Mouse (Mus musculus) heart, postnatal 25 days (tissue): ENCODE data around the gene Lrrc34. TPM values are rescaled to one million over a fixed set of nuclear protein-coding genes. Genes with fewer than 3 reads are reported as not detected.
A peak's percentile ranks its signal among the peaks of the same experiment; 100 is the strongest.

ENCODE experiments used
- DNase-seq: peaks from one replicate; pipeline ENCODE4 v3.0.0; 2022; ENCODE audit warnings: low spot score
- intact Hi-C: fragments of 180-260 bp; cut with DNase I; formaldehyde crosslinking; loops from one replicate; pipeline ENCODE4 v1.15.1; 2025
- total RNA-seq, 2 experiments: library from RNA; stranded (reverse); gene quantifications; 2 replicates each; pipeline ENCODE4 v1.2.3; 2021

The Lrrc34 gene
- total RNA-seq, 2 experiments from 2014 or later, result not detected

- intact Hi-C loops, result loop anchor here (5.0 kb wide), 1 partner anchor 191 kb away; the partner anchor contains the start of gene Sec62
- DNase-seq, result no peak
Measured at GRCm38 (mm10) chr3:30601610-30602064, 46.0 kb downstream of the Lrrc34 start.

- intact Hi-C loops, result loop anchor here (5.0 kb wide), 1 partner anchor 191 kb away; the partner anchor contains the start of gene Sec62
- peak; percentile 65 for DNase-seq
Measured at GRCm38 (mm10) chr3:30601175-30601574, 46.5 kb downstream of the Lrrc34 start.

DNA sequence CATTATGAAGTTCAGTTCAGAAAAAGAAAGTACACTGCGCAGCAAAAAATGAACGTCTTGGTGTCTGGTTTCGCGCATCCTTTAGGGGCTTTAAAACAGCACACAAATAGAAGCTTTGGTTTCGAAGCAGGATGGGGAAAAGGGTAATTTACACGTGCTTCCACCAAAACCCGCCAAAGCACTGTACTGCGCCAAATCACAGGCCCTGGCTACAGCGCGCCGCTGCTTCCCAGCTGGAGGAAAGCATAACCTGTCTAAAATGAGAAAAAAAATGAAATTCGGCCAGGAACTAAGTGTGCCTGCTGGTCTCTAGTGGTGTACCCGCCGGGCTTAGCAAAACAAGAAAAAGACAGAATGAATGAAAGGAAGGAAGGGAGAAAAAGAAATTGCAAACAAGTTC is 47.0 kb downstream of the Lrrc34 start:
- intact Hi-C loops, result loop anchor here (5.0 kb wide), 1 partner anchor 192 kb away; the partner anchor contains the start of gene Sec62
- DNase-seq, result no peak

GRCm38 (mm10) chr3:30599711-30600545 is 47.7 kb downstream of the Lrrc34 start, which contains the start of gene Actrt3:
Gene Actrt3 (minus strand): TSS chr3:30599939.
- no peak for DNase-seq
- intact Hi-C loops, result loop anchor here (5.0 to 10.0 kb wide), 3 partner anchors 192 to 535 kb away; partner anchors contain the start of gene Sec62

GRCm38 (mm10) chr3:30597271-30597670 is 50.4 kb downstream of the Lrrc34 start:
- no peak for DNase-seq
- intact Hi-C loops, result loop anchor here (10.0 kb wide), 2 partner anchors 458 to 538 kb away; no protein-coding TSS in a partner anchor

- peak; percentile 17 for DNase-seq
- intact Hi-C loops, result loop anchor here (10.0 kb wide), 2 partner anchors 460 to 540 kb away; no protein-coding TSS in a partner anchor
Measured at GRCm38 (mm10) chr3:30595111-30595832, 52.4 kb downstream of the Lrrc34 start.

- intact Hi-C loops, result loop anchor here (2.0 to 10.0 kb wide), 3 partner anchors 381 to 541 kb away; no protein-coding TSS in a partner anchor
- DNase-seq, result no peak
Measured at GRCm38 (mm10) chr3:30593719-30594485, 53.8 kb downstream of the Lrrc34 start.

DNA sequence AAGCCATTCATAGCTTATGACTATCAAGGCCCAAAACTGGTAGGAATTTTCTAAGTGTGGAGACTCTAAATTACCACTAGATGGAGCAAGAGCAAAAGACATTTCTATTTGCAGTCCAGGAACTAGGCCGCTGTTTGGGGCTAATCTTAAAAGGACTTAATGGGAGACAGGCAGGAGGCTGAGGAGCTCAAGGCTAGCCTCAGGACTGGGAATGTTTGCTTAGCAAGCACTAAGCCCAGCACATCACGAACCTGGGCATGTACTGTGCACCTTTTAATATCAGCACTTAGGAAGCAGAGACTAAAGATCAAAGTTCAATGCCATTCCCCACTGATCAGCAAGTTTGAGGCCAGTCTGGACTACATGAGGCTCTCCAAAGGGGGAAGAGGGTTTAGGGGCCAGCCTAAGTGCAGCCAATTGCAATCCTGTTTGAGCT is 55.2 kb downstream of the Lrrc34 start:
- DNase-seq, result no peak

DNA sequence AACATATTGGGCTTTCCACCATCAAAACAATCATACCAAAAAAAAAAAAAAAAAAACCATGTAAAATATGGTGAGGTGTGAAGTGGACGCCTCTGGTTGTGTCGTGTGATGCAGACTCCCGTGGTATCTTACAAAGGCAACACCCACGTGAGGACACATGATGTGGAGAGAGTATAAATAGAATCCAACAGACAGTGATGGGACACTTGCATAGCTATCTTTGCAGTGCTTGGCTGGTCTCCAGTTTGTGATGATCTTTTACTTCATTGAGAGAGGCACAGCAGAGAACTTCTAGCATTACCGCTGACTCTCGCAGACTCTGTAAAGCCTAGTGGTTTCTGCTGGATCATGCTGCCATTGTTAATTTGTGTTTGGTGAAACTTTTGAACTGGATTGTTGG is 58.8 kb downstream of the Lrrc34 start:
- DNase-seq, result no peak
- intact Hi-C loops, result no loop called here

More for the DNA sequence above, 55.2 kb downstream of the Lrrc34 start:
- intact Hi-C loops, result loop anchor here (2.0 to 10.0 kb wide), 3 partner anchors 382 to 542 kb away; no protein-coding TSS in a partner anchor

Other genes starting within 250 kb of the Lrrc34 start
- gene Mecom, start 99.9 kb downstream of the Lrrc34 start, total RNA-seq, result 10 to 100 TPM; 18.6 to 21.2 TPM
- gene Actrt3, start 47.9 kb downstream of the Lrrc34 start, total RNA-seq, result not detected
- 10 to 100 TPM; 16.4 to 18.1 TPM for gene Mynn, start 45.8 kb downstream of the Lrrc34 start, total RNA-seq
- gene Lrriq4, start 3.4 kb downstream of the Lrrc34 start, total RNA-seq, result not detected
- under 1 TPM; 0.17 to 0.39 TPM for gene Lrrc31, start 52.0 kb upstream of the Lrrc34 start, total RNA-seq
- not detected for gene Samd7, start 98.4 kb upstream of the Lrrc34 start, total RNA-seq
- 10 to 100 TPM; 39.3 to 41.5 TPM for gene Sec62, start 145.0 kb upstream of the Lrrc34 start, total RNA-seq
- gene Gpr160, start 208.1 kb upstream of the Lrrc34 start, total RNA-seq, result 1 to 10 TPM in 1 of 2 experiments, under 1 TPM in 1; 0.99 to 1.0 TPM